Mouse (Mus musculus): ENCODE results near the gene Nol11. TPM values are rescaled to one million over a fixed set of nuclear protein-coding genes. Genes with fewer than 3 reads are reported as not detected.

Nol11 gene
- polyA plus RNA-seq, 1 experiment = 20.6 TPM

Other genes with a start within 250 kb of the Nol11 start
- gene Kpna2, start 189.8 kb downstream of the Nol11 start, polyA plus RNA-seq (2012; rRNA removed) = 29.8 and 30.9 TPM in 2 replicates
- 5.9 and 6.2 TPM in 2 replicates for gene 1810010H24Rik, start 163.7 kb downstream of the Nol11 start, polyA plus RNA-seq (2012; rRNA removed)
- gene Bptf, start 57.3 kb downstream of the Nol11 start, polyA plus RNA-seq (2012; rRNA removed) = 46.0 and 49.4 TPM in 2 replicates

Data from frontal cortex, adult 2 months (tissue).